Mouse (Mus musculus): ENCODE results near the gene Zfp366. TPM values are rescaled to one million over a fixed set of nuclear protein-coding genes. Genes with fewer than 3 reads are reported as not detected.

Gene Zfp366
- polyA plus RNA-seq, 1 experiment = 2.0 TPM

- Histone ChIP-seq H3K27ac (ENCODE audit: insufficient read depth, low read depth, low read length) (no peak overlapping the region), H3K27me3 (ENCODE audit: control insufficient read depth, insufficient read depth, low read length) (no peaks in the 10 kb centered on the region), H3K4me1 (ENCODE audit: control insufficient read depth, insufficient read depth, insufficient read length, low read length) (no peaks in the 10 kb centered on the region), H3K4me3 (ENCODE audit: low read depth, low read length) (no peak overlapping the region), H3K36me3 (ENCODE audit: control insufficient read depth, insufficient read depth, low read length) (no peaks in the 10 kb centered on the region)
- no peak for TF ChIP-seq POLR2A (IDR thresholded peaks at IDR 0.05; ENCODE audit: low read depth, low read length)
- TF ChIP-seq CTCF (IDR thresholded peaks at IDR 0.05; ENCODE audit: extremely low read depth, insufficient read length, insufficient replicate concordance, low read depth, low read length) = no peak
- WGBS = 88% methylated on average over 2 of the region's 2 CpGs
Measured at GRCm38 (mm10) chr13:99250806-99251205, 66.2 kb downstream of the Zfp366 start.

GRCm38 (mm10) chr13:99254215-99254614 is 69.6 kb downstream of the Zfp366 start:
- no peaks in the 10 kb centered on the region for H3K4me1 ChIP-seq (ENCODE audit: control insufficient read depth, insufficient read depth, insufficient read length, low read length)
- H3K4me3 ChIP-seq (ENCODE audit: low read depth, low read length) = no peak overlapping the region
- no peaks in the 10 kb centered on the region for H3K27me3 ChIP-seq (ENCODE audit: control insufficient read depth, insufficient read depth, low read length)
- no peaks in the 10 kb centered on the region for H3K36me3 ChIP-seq (ENCODE audit: control insufficient read depth, insufficient read depth, low read length)
- no peak for TF ChIP-seq POLR2A (IDR thresholded peaks at IDR 0.05; ENCODE audit: low read depth, low read length)
- H3K27ac ChIP-seq (ENCODE audit: insufficient read depth, low read depth, low read length) = no peak overlapping the region

- 42% methylated on average over 3 of the region's 3 CpGs for WGBS
- H3K4me1 ChIP-seq (ENCODE audit: control insufficient read depth, insufficient read depth, insufficient read length, low read length) = no peaks in the 10 kb centered on the region
- TF ChIP-seq CTCF (IDR thresholded peaks at IDR 0.05; ENCODE audit: extremely low read depth, insufficient read length, insufficient replicate concordance, low read depth, low read length) = no peak
- TF ChIP-seq POLR2A (IDR thresholded peaks at IDR 0.05; ENCODE audit: low read depth, low read length) = no peak
- no peak overlapping the region for H3K27ac ChIP-seq (ENCODE audit: insufficient read depth, low read depth, low read length)
- H3K36me3 ChIP-seq (ENCODE audit: control insufficient read depth, insufficient read depth, low read length) = no peaks in the 10 kb centered on the region
- no peak overlapping the region for H3K4me3 ChIP-seq (ENCODE audit: low read depth, low read length)
- no peaks in the 10 kb centered on the region for H3K27me3 ChIP-seq (ENCODE audit: control insufficient read depth, insufficient read depth, low read length)
Measured at GRCm38 (mm10) chr13:99254781-99255180, 70.2 kb downstream of the Zfp366 start.

GRCm38 (mm10) chr13:99256916-99257315 is 72.3 kb downstream of the Zfp366 start:
- no peaks in the 10 kb centered on the region for H3K36me3 ChIP-seq (ENCODE audit: control insufficient read depth, insufficient read depth, low read length)
- WGBS = 85% methylated on average over 4 of the region's 4 CpGs
- no peak overlapping the region for H3K4me3 ChIP-seq (ENCODE audit: low read depth, low read length)
- no peak for TF ChIP-seq CTCF (IDR thresholded peaks at IDR 0.05; ENCODE audit: extremely low read depth, insufficient read length, insufficient replicate concordance, low read depth, low read length)
- H3K27me3 ChIP-seq (ENCODE audit: control insufficient read depth, insufficient read depth, low read length) = no peaks in the 10 kb centered on the region
- H3K4me1 ChIP-seq (ENCODE audit: control insufficient read depth, insufficient read depth, insufficient read length, low read length) = no peaks in the 10 kb centered on the region
- H3K27ac ChIP-seq (ENCODE audit: insufficient read depth, low read depth, low read length) = no peak overlapping the region

- Histone ChIP-seq H3K36me3 (ENCODE audit: control insufficient read depth, insufficient read depth, low read length) (no peaks in the 10 kb centered on the region), H3K27ac (ENCODE audit: insufficient read depth, low read depth, low read length) (no peak overlapping the region), H3K27me3 (ENCODE audit: control insufficient read depth, insufficient read depth, low read length) (no peaks in the 10 kb centered on the region), H3K4me3 (ENCODE audit: low read depth, low read length) (no peak overlapping the region), H3K4me1 (ENCODE audit: control insufficient read depth, insufficient read depth, insufficient read length, low read length) (no peaks in the 10 kb centered on the region)
- WGBS = 92% methylated on average over 3 of the region's 3 CpGs
- TF ChIP-seq POLR2A (IDR thresholded peaks at IDR 0.05; ENCODE audit: low read depth, low read length) = no peak
- no peak for TF ChIP-seq CTCF (IDR thresholded peaks at IDR 0.05; ENCODE audit: extremely low read depth, insufficient read length, insufficient replicate concordance, low read depth, low read length)
Measured at GRCm38 (mm10) chr13:99258677-99259076, 74.1 kb downstream of the Zfp366 start.

- H3K36me3 ChIP-seq (ENCODE audit: control insufficient read depth, insufficient read depth, low read length) = no peaks in the 10 kb centered on the region
- 66% methylated on average over 15 of the region's 15 CpGs for WGBS
- H3K4me3 ChIP-seq (ENCODE audit: low read depth, low read length) = no peak overlapping the region
- no peaks in the 10 kb centered on the region for H3K4me1 ChIP-seq (ENCODE audit: control insufficient read depth, insufficient read depth, insufficient read length, low read length)
- H3K27me3 ChIP-seq (ENCODE audit: control insufficient read depth, insufficient read depth, low read length) = no peaks in the 10 kb centered on the region
- no peak overlapping the region for H3K27ac ChIP-seq (ENCODE audit: insufficient read depth, low read depth, low read length)
- TF ChIP-seq POLR2A (IDR thresholded peaks at IDR 0.05; ENCODE audit: low read depth, low read length) = no peak
- TF ChIP-seq CTCF (IDR thresholded peaks at IDR 0.05; ENCODE audit: extremely low read depth, insufficient read length, insufficient replicate concordance, low read depth, low read length) = no peak
Measured at GRCm38 (mm10) chr13:99259502-99260174, 75.0 kb downstream of the Zfp366 start.

- 77% methylated on average over 1 of the region's 1 CpGs for WGBS
- H3K27me3 ChIP-seq (ENCODE audit: control insufficient read depth, insufficient read depth, low read length) = no peaks in the 10 kb centered on the region
- H3K27ac ChIP-seq (ENCODE audit: insufficient read depth, low read depth, low read length) = no peak overlapping the region
- no peaks in the 10 kb centered on the region for H3K36me3 ChIP-seq (ENCODE audit: control insufficient read depth, insufficient read depth, low read length)
- no peaks in the 10 kb centered on the region for H3K4me1 ChIP-seq (ENCODE audit: control insufficient read depth, insufficient read depth, insufficient read length, low read length)
- TF ChIP-seq CTCF (IDR thresholded peaks at IDR 0.05; ENCODE audit: extremely low read depth, insufficient read length, insufficient replicate concordance, low read depth, low read length) (no peak), POLR2A (IDR thresholded peaks at IDR 0.05; ENCODE audit: low read depth, low read length) (no peak)
- no peak overlapping the region for H3K4me3 ChIP-seq (ENCODE audit: low read depth, low read length)
Measured at GRCm38 (mm10) chr13:99262406-99262805, 77.8 kb downstream of the Zfp366 start.
